Comparison of ENCODE assay signal across 14 mouse cellular contexts in the genomic region with DNA sequence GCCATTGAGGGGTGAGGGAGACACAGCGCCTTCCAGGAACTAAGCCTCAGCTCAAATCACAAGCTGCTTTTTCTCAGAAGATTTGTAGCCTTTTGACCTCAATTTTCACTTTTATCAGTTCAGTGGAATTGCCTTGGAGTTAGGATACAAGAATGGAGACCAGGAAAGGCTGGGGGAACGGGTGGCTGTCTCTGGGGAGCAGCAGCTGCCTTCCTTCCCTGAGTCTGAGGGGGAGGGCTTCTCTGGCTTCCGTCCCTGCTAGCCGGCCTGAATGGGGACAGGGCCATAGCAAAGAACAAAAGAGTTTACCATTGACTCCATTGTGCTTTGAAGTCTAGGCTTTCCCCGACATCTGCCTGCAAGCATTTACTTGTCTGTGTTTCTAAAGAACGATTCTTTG. TPM values are rescaled to one million over a fixed set of nuclear protein-coding genes. Genes with fewer than 3 reads are reported as not detected.
DNase-seq lines count a peak whose midpoint lies in the region; ATAC-seq lines count a peak whose summit lies in the region.
"Had no signal": no experiment of that assay in that cellular context is flagged by ENCODE, and none has a peak within 500 bp of the region (broad histone marks: within the 10 kb centered on the region; RNA-seq: fewer than 3 reads in every experiment).

No protein-coding gene starts in this region.

- no peaks in the 10 kb centered on the region for H3K36me3 ChIP-seq in heart, embryonic 12.5 days
- H3K36me3 ChIP-seq in neural tube, embryonic 13.5 days: no peaks in the 10 kb centered on the region
- H3K36me3 ChIP-seq: stomach, embryonic 15.5 days had no signal

- no peak overlapping the region for H3K27ac ChIP-seq in heart, embryonic 12.5 days (ENCODE audit: poor library complexity, severe bottlenecking)
- no peak overlapping the region for H3K27ac ChIP-seq in neural tube, embryonic 13.5 days (replicated peaks)
- H3K27ac ChIP-seq: left cerebral cortex, adult 2 months; stomach, embryonic 15.5 days had no signal

- 0 out of 2 replicates have a peak overlapping the region, but pooled peaks have one; percentile 14 for H3K9ac ChIP-seq in heart, embryonic 12.5 days
- H3K9ac ChIP-seq in neural tube, embryonic 13.5 days: no peak overlapping the region
- H3K9ac ChIP-seq: stomach, embryonic 15.5 days had no signal

- H3K4me2 ChIP-seq in heart, embryonic 12.5 days: no peak overlapping the region
- H3K4me2 ChIP-seq in neural tube, embryonic 13.5 days: no peak overlapping the region
- H3K4me2 ChIP-seq: stomach, embryonic 15.5 days had no signal

- H3K4me3 ChIP-seq in heart, embryonic 12.5 days: no peak overlapping the region
- H3K4me3 ChIP-seq in neural tube, embryonic 13.5 days: no peak overlapping the region
- H3K4me3 ChIP-seq: left cerebral cortex, adult 2 months; stomach, embryonic 15.5 days had no signal

- WGBS in heart, embryonic 12.5 days: 54% methylated on average over 6 of the region's 6 CpGs
- WGBS in neural tube, embryonic 13.5 days: 21% methylated on average over 6 of the region's 6 CpGs

- ATAC-seq in heart, embryonic 12.5 days (ENCODE audit: insufficient number of reproducible peaks, low FRiP score): no peak
- 0 out of 2 replicates have a peak, but pooled peaks have one; percentile 23 for ATAC-seq in neural tube, embryonic 13.5 days (ENCODE audit: low read depth)
- ATAC-seq: inflammation-experienced regulatory T-cells, adult 6 months had no signal

- no peak for DNase-seq in heart, adult 9 months (ENCODE audit: low spot score in 2 of 2)
- DNase-seq in kidney, postnatal 14 days: peak; percentile 42
- no peak for DNase-seq in kidney, adult 9 months
- no peak for DNase-seq in neural tube, embryonic 10.5 days (ENCODE audit: extremely low spot score, low spot score)
- DNase-seq in lung, postnatal 4 days: peak; percentile 16 to 49
- no peak for DNase-seq in adipocyte (ENCODE audit: low spot score)
- DNase-seq: cerebellum, adult 8-10 months; gastrocnemius, postnatal 10 days; thymus, postnatal 4 days had no signal

- H3K27me3 ChIP-seq in heart, embryonic 12.5 days (replicated peaks): no peaks in the 10 kb centered on the region
- no peaks in the 10 kb centered on the region for H3K27me3 ChIP-seq in neural tube, embryonic 13.5 days
- H3K27me3 ChIP-seq: stomach, embryonic 15.5 days had no signal

- H3K4me1 ChIP-seq in heart, embryonic 12.5 days (replicated peaks): peaks cover 13% of the 10 kb centered on the region
- peaks cover 48% of the 10 kb centered on the region for H3K4me1 ChIP-seq in neural tube, embryonic 13.5 days (replicated peaks)

- H3K9me3 ChIP-seq in heart, embryonic 12.5 days (replicated peaks): no peaks in the 10 kb centered on the region
- no peaks in the 10 kb centered on the region for H3K9me3 ChIP-seq in neural tube, embryonic 13.5 days
- H3K9me3 ChIP-seq: stomach, embryonic 15.5 days had no signal

RNA-seq across cellular contexts. Expression of a gene that starts 41.3 kb away (rescaled TPM):
- 2.5 and 3.0 TPM in 2 replicates for polyA plus RNA-seq in heart, embryonic 12.5 days (2016; fragmentation: Nextera tagmentation; extraction: Ambion mirVana)
- 0.70 and 0.96 TPM in 2 replicates for polyA plus RNA-seq in neural tube, embryonic 13.5 days (2015; fragmentation: Nextera tagmentation; extraction: Ambion mirVana)
- polyA plus RNA-seq: inflammation-experienced regulatory T-cells, adult 6 months had no signal

Comparison
In these comparisons a context has a peak if more than half of its experiments do, and no peak if none do; other contexts are left out.
1. DNase-seq: peak in kidney, postnatal 14 days (single experiment) and lung, postnatal 4 days (2 of 2); none in heart, adult 9 months (0 of 2), kidney, adult 9 months (single experiment), neural tube, embryonic 10.5 days (single experiment) and adipocyte (single experiment).